In the genomic region with DNA sequence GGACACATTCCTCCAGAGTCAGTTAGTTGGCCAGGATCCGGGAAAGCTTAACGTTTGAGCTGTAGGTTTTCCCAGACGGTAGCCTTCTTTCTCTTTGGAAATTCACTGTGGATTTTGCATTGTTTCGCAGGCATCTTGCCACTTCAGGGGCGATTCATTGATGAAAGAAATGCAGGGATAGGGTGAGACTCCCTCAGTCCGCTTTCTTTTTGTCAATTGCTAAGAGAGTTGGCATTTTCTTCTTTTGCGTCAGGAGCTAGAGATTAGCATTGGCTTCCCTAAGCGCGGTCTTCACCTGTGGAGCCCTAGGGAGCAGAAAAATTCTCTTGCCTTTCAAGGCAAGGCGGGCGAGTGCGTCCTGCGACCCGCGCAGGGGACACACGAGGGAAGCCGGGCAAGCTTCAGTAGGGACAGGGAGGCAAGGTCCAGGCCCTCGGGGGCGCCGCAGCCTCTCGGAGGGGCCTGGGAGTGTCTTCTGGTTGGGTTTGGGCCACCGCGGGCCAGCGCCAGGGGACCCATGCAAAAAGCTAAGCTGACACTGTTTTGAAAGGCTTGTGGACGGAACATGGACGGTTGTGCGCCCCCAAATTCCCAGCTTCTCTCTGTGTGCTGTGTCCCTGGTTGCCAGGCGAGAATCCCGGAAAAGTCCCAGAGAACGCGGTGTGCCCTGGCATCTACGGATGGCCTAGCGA, we compare ENCODE assay signal across 11 mouse cellular contexts. TPM values are rescaled to one million over a fixed set of nuclear protein-coding genes. Genes with fewer than 3 reads are reported as not detected.
DNase-seq lines count a peak whose midpoint lies in the region; ATAC-seq and TF ChIP-seq lines count a peak whose summit lies in the region.
"Had no signal": no experiment of that assay in that cellular context is flagged by ENCODE, and none has a peak within 500 bp of the region (broad histone marks: within the 10 kb centered on the region; RNA-seq: fewer than 3 reads in every experiment).

No protein-coding gene starts in this region.

- no peak for ATAC-seq in megakaryocyte, adult 5-6 weeks (ENCODE audit: poor library complexity, severe bottlenecking)
- ATAC-seq in forebrain, embryonic 13.5 days, result no peak
- ATAC-seq in limb, embryonic 14.5 days (ENCODE audit: low FRiP score, low read depth), result no peak

- no peaks in the 10 kb centered on the region for H3K9me3 ChIP-seq in megakaryocyte, embryonic 14.5 days
- no peaks in the 10 kb centered on the region for H3K9me3 ChIP-seq in forebrain, embryonic 13.5 days (replicated peaks)
- H3K9me3 ChIP-seq in limb, embryonic 14.5 days (ENCODE audit: control insufficient read depth, low read length), result no peaks in the 10 kb centered on the region

- H3K4me1 ChIP-seq in megakaryocyte, embryonic 14.5 days, result peaks cover 42% of the 10 kb centered on the region
- H3K4me1 ChIP-seq in forebrain, embryonic 13.5 days, result peaks cover 40% of the 10 kb centered on the region
- peaks cover 23% of the 10 kb centered on the region for H3K4me1 ChIP-seq in limb, embryonic 14.5 days (ENCODE audit: control insufficient read depth, insufficient read depth, low read length)

- no peak for TF ChIP-seq POLR2A in limb, embryonic 14.5 days (IDR thresholded peaks at IDR 0.05; ENCODE audit: borderline replicate concordance, extremely low read depth, insufficient read depth, insufficient read length)

- peak overlapping the region; percentile 50 for H3K9ac ChIP-seq in forebrain, embryonic 13.5 days
- H3K9ac ChIP-seq in limb, embryonic 14.5 days (ENCODE audit: low read depth, low read length, severe bottlenecking), result peak overlapping the region; percentile 34; the same call in 1 of the 2 replicates

- H3K4me3 ChIP-seq in megakaryocyte, embryonic 14.5 days (replicated peaks), result peak overlapping the region; percentile 79
- peak overlapping the region; percentile 19 for H3K4me3 ChIP-seq in forebrain, embryonic 13.5 days
- peak overlapping the region; percentile 20 for H3K4me3 ChIP-seq in limb, embryonic 14.5 days (replicated peaks; ENCODE audit: low read length)
- H3K4me3 ChIP-seq: myocyte had no signal

- H3K27me3 ChIP-seq in megakaryocyte, embryonic 14.5 days (replicated peaks), result peaks cover 58% of the 10 kb centered on the region
- peaks cover 53% of the 10 kb centered on the region for H3K27me3 ChIP-seq in forebrain, embryonic 13.5 days
- peaks cover 59% of the 10 kb centered on the region for H3K27me3 ChIP-seq in limb, embryonic 14.5 days (ENCODE audit: control insufficient read depth, insufficient read depth, low read length)
- peaks cover 6% of the 10 kb centered on the region for H3K27me3 ChIP-seq in splenic B cell, adult 2 months (ENCODE audit: control insufficient read depth, insufficient read depth, low read length, poor library complexity, severe bottlenecking)

- DNase-seq in limb, embryonic 14.5 days (ENCODE audit: low spot score), result no peak
- DNase-seq in splenic B cell, adult 2 months (ENCODE audit: low read depth, low spot score), result peak; percentile 36
- DNase-seq in layer of hippocampus, adult 9-10 months (ENCODE audit: low spot score), result no peak
- no peak for DNase-seq in frontal cortex, postnatal 10 days (ENCODE audit: low spot score in 2 of 2)
- no peak for DNase-seq in thymus, postnatal 14 days
- DNase-seq: adrenal gland, postnatal 10 days had no signal

- WGBS in forebrain, embryonic 13.5 days, result 1% methylated on average over 33 of the region's 33 CpGs
- WGBS in limb, embryonic 14.5 days, result 3% methylated on average over 33 of the region's 33 CpGs

- H3K36me3 ChIP-seq in megakaryocyte, embryonic 14.5 days (replicated peaks; ENCODE audit: low read length), result peaks cover 4% of the 10 kb centered on the region
- H3K36me3 ChIP-seq in forebrain, embryonic 13.5 days (ENCODE audit: poor library complexity, severe bottlenecking), result no peaks in the 10 kb centered on the region
- H3K36me3 ChIP-seq in limb, embryonic 14.5 days (ENCODE audit: control insufficient read depth, insufficient read depth, low read length), result no peaks in the 10 kb centered on the region
- H3K36me3 ChIP-seq in splenic B cell, adult 2 months (ENCODE audit: control insufficient read depth, insufficient read depth, low read length, poor library complexity, severe bottlenecking), result 0 out of 2 replicates have a peak, but pooled peaks cover 2% of the 10 kb centered on the region

- H3K27ac ChIP-seq in forebrain, embryonic 13.5 days, result 0 out of 2 replicates have a peak overlapping the region, but pooled peaks have one; percentile 12
- H3K27ac ChIP-seq in limb, embryonic 14.5 days (replicated peaks; ENCODE audit: low read depth, low read length), result no peak overlapping the region

- H3K4me2 ChIP-seq in forebrain, embryonic 13.5 days, result peak overlapping the region; percentile 53
- H3K4me2 ChIP-seq in limb, embryonic 14.5 days (replicated peaks; ENCODE audit: low read depth, low read length, severe bottlenecking), result peak overlapping the region; percentile 24

RNA-seq across cellular contexts. Expression of gene Sp9, which starts 8.8 kb away (rescaled TPM):
- polyA plus RNA-seq in megakaryocyte, embryonic 14.5 days (2012; ENCODE audit: insufficient read depth, low replicate concordance), result not detected in 2 replicates
- not detected in 2 replicates for total RNA-seq in megakaryocyte, adult 5-6 weeks (2015)
- total RNA-seq in megakaryocyte, adult 5-6 weeks (2017), result not detected in 2 replicates
- polyA plus RNA-seq in forebrain, embryonic 13.5 days (2015; fragmentation: Nextera tagmentation; extraction: Ambion mirVana), result 10.6 and 15.4 TPM in 2 replicates
- polyA plus RNA-seq in limb, embryonic 14.5 days (2012; rRNA removed), result 2.4 and 2.5 TPM in 2 replicates
- 1.7 and 2.5 TPM in 2 replicates for polyA plus RNA-seq in limb, embryonic 14.5 days (2014; fragmentation: Nextera tagmentation; extraction: Ambion mirVana)
- total RNA-seq: adrenal gland, postnatal 10 days; gastrocnemius, postnatal 4 days had no signal

RNA-seq across cellular contexts. Expression of gene Scrn3, which starts 31.9 kb away (rescaled TPM):
- polyA plus RNA-seq in megakaryocyte, embryonic 14.5 days (2012; ENCODE audit: insufficient read depth, low replicate concordance), result 0.10 TPM in 1 of 2 replicates, not detected in the other
- 9.0 and 9.5 TPM in 2 replicates for total RNA-seq in megakaryocyte, adult 5-6 weeks (2015)
- 8.0 and 15.7 TPM in 2 replicates for total RNA-seq in megakaryocyte, adult 5-6 weeks (2017)
- polyA plus RNA-seq in forebrain, embryonic 13.5 days (2015; fragmentation: Nextera tagmentation; extraction: Ambion mirVana), result 9.5 and 10.5 TPM in 2 replicates
- polyA plus RNA-seq in limb, embryonic 14.5 days (2012; rRNA removed), result 12.0 and 13.6 TPM in 2 replicates
- polyA plus RNA-seq in limb, embryonic 14.5 days (2014; fragmentation: Nextera tagmentation; extraction: Ambion mirVana), result 12.0 and 12.2 TPM in 2 replicates

RNA-seq across cellular contexts. Expression of gene Cir1, which starts 32.0 kb away (rescaled TPM):
- 14.8 TPM in 1 of 2 replicates, not detected in the other for polyA plus RNA-seq in megakaryocyte, embryonic 14.5 days (2012; ENCODE audit: insufficient read depth, low replicate concordance)
- 13.6 and 14.0 TPM in 2 replicates for total RNA-seq in megakaryocyte, adult 5-6 weeks (2015)
- total RNA-seq in megakaryocyte, adult 5-6 weeks (2017), result 15.2 and 17.2 TPM in 2 replicates
- 26.9 and 30.2 TPM in 2 replicates for polyA plus RNA-seq in forebrain, embryonic 13.5 days (2015; fragmentation: Nextera tagmentation; extraction: Ambion mirVana)
- 14.4 and 22.1 TPM in 2 replicates for polyA plus RNA-seq in limb, embryonic 14.5 days (2012; rRNA removed)
- 25.2 and 27.8 TPM in 2 replicates for polyA plus RNA-seq in limb, embryonic 14.5 days (2014; fragmentation: Nextera tagmentation; extraction: Ambion mirVana)

Comparison
In these comparisons a context has a peak if more than half of its experiments do, and no peak if none do; other contexts are left out.
1. H3K4me3 ChIP-seq: peak in every context shown above with its lines; median percentile 79 in megakaryocyte, embryonic 14.5 days; 20 in limb, embryonic 14.5 days; 19 in forebrain, embryonic 13.5 days.